Mouse (Mus musculus) forebrain, embryonic 13.5 days (tissue): Measurements from ENCODE around the gene Faap20. TPM values are rescaled to one million over a fixed set of nuclear protein-coding genes. Genes with fewer than 3 reads are reported as not detected.
A peak's percentile ranks its signal among the peaks of the same experiment; 100 is the strongest.
"Not testable (repeated sequence)": the region's sequence is repeated elsewhere in the genome, so short reads cannot be mapped to it uniquely, and the experiment has no call there.

Experiments
- ATAC-seq: fragments of 200-750 bp; cut with Nextera tagmentation; 2 replicates; pipeline ENCODE4 v1.8.0; 2017
- H3K27ac ChIP-seq: fragments of 300-500 bp; sonication (generic); 2 replicates; pipeline ENCODE4 v1.5.1; 2015; ENCODE audit warnings: inconsistent platforms, mild to moderate bottlenecking, moderate library complexity
- H3K27me3 ChIP-seq: fragments of 300-500 bp; sonication (generic); 2 replicates; pipeline ENCODE4 v1.6.1; 2015; ENCODE audit warnings: mild to moderate bottlenecking, inconsistent platforms
- H3K36me3 ChIP-seq: fragments of 300-500 bp; sonication (generic); 2 replicates; pipeline ENCODE4 v1.6.1; 2015; ENCODE audit warnings: mild to moderate bottlenecking, inconsistent platforms; ENCODE audit not compliant: poor library complexity, severe bottlenecking
- H3K4me1 ChIP-seq: fragments of 300-500 bp; sonication (generic); 2 replicates; pipeline ENCODE4 v1.6.1; 2015; ENCODE audit warnings: inconsistent platforms
- H3K4me2 ChIP-seq: fragments of 300-500 bp; sonication (generic); 2 replicates; pipeline ENCODE4 v1.6.1; 2015; ENCODE audit warnings: inconsistent platforms, mild to moderate bottlenecking, moderate library complexity
- H3K4me3 ChIP-seq: fragments of 300-500 bp; sonication (generic); 2 replicates; pipeline ENCODE4 v1.5.1; 2015; ENCODE audit warnings: mild to moderate bottlenecking, inconsistent platforms
- H3K9ac ChIP-seq: fragments of 300-500 bp; sonication (generic); 2 replicates; pipeline ENCODE4 v1.6.1; 2015; ENCODE audit warnings: mild to moderate bottlenecking, inconsistent platforms
- H3K9me3 ChIP-seq: fragments of 300-500 bp; sonication (generic); replicated peaks from 2 replicates; pipeline ENCODE4 v1.6.1; 2016; ENCODE audit warnings: inconsistent platforms
- WGBS: fragments of 180-500 bp; shearing (Covaris S2); methylation state at CpG from one replicate; pipeline ENCODE4 v1.1.7; 2015; 5-methylcytosine and 5-hydroxymethylcytosine counted together
- polyA plus RNA-seq: library from polyadenylated mRNA; unstranded; fragments of >200 nt; fragmentation: Nextera tagmentation; extraction: Ambion mirVana; gene quantifications from 2 replicates; pipeline ENCODE4 v1.2.1, GENCODE M21; 2015

Gene Faap20
- polyA plus RNA-seq, 1 experiment from 2014 or later, result 93.2 TPM

GRCm38 (mm10) chr4:155239494-155239893 is 10.1 kb upstream of the Faap20 start:
- H3K9me3 ChIP-seq, result no peaks in the 10 kb centered on the region
- no peaks in the 10 kb centered on the region for H3K36me3 ChIP-seq
- H3K27ac ChIP-seq, result no peak overlapping the region
- no peaks in the 10 kb centered on the region for H3K27me3 ChIP-seq
- ATAC-seq, result no peak
- 0 out of 2 replicates have a peak overlapping the region, but pooled peaks have one; percentile 18 for H3K9ac ChIP-seq
- H3K4me1 ChIP-seq, result peaks cover 28% of the 10 kb centered on the region
- no peak overlapping the region for H3K4me3 ChIP-seq
- WGBS, result 56% methylated on average over 6 of the region's 6 CpGs
- H3K4me2 ChIP-seq, result no peak overlapping the region

GRCm38 (mm10) chr4:155241789-155242188 is 7.8 kb upstream of the Faap20 start:
- Histone ChIP-seq H3K27me3 (no peaks in the 10 kb centered on the region), H3K9ac (no peak overlapping the region), H3K4me2 (no peak overlapping the region), H3K9me3 (no peaks in the 10 kb centered on the region), H3K36me3 (no peaks in the 10 kb centered on the region), H3K4me3 (no peak overlapping the region), H3K27ac (no peak overlapping the region), H3K4me1 (peaks cover 9% of the 10 kb centered on the region)
- no peak for ATAC-seq
- WGBS, result 87% methylated on average over 9 of the region's 9 CpGs

- H3K4me1 ChIP-seq, result peaks cover 7% of the 10 kb centered on the region
- no peaks in the 10 kb centered on the region for H3K9me3 ChIP-seq
- H3K36me3 ChIP-seq, result no peaks in the 10 kb centered on the region
- H3K27ac ChIP-seq, result no peak overlapping the region
- no peak for ATAC-seq
- no peaks in the 10 kb centered on the region for H3K27me3 ChIP-seq
- no peak overlapping the region for H3K4me2 ChIP-seq
- WGBS, result 92% methylated on average over 5 of the region's 5 CpGs
- H3K4me3 ChIP-seq, result no peak overlapping the region
- H3K9ac ChIP-seq, result no peak overlapping the region
Measured at GRCm38 (mm10) chr4:155242292-155242691, 7.3 kb upstream of the Faap20 start.

DNA sequence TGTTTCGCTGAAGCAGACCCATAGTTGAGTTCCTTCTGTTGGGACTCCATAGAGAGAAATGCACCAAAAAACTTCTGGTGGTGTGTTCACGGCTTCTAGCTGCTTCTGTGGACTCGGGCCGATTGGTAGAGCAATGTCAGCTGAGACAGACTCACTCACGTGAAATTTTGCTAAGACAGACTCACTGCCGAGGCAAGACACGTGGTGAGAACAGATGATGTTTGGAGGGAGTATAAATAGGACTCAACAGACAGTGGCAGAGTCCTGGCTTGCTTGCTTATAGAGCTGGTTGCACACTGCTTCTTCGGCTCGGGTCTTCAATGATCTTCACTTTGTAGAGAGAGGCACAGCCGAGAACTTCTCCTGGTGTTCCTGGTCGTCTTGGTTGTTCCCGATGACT is 6.4 kb upstream of the Faap20 start:
- Histone ChIP-seq H3K36me3 (no peaks in the 10 kb centered on the region), H3K4me3 (no peak overlapping the region), H3K4me2 (no peak overlapping the region), H3K9ac (no peak overlapping the region), H3K27me3 (no peaks in the 10 kb centered on the region), H3K4me1 (peaks cover 7% of the 10 kb centered on the region), H3K27ac (no peak overlapping the region), H3K9me3 (no peaks in the 10 kb centered on the region)
- WGBS, result 89% methylated on average over 12 of the region's 12 CpGs
- no peak for ATAC-seq

DNA sequence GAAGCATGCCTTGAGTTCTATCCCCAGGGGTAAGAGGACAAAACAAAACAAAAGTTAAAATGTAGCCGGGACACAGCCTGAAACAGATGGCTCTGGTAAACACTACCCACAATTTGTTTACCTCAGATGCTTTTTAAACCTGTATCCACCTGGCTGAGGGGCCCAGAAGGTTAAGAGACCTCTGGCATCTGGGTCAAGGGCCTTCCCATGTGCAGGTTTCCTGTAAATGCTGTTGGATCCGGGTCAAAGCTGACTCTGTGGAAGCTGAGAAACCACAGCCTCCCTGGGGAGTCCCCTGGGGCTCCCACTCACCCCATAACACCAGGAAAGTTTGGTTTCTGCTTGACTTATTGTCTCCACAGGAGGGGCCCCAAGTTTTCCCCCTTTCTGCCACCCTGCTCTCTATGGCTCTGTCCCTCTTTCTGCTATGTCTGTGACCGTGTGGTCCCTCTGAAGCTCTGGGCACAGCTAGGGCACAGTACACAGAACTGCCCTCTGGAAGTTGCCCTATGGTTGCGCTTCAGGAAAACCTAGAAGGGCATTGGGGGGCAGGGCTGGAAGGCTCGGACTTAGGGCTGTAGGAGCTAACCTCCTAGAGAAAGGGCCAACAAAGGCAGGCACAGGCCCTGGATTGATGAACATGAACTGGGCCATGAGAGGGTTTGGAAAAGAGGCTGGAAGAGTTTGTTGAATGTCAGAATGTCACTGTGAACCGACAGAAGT is 3.7 kb upstream of the Faap20 start:
- H3K4me3 ChIP-seq, result no peak overlapping the region
- peaks cover 13% of the 10 kb centered on the region for H3K4me1 ChIP-seq
- 78% methylated on average over 6 of the region's 6 CpGs for WGBS
- no peaks in the 10 kb centered on the region for H3K27me3 ChIP-seq
- ATAC-seq, result no peak
- no peaks in the 10 kb centered on the region for H3K36me3 ChIP-seq
- H3K9me3 ChIP-seq, result no peaks in the 10 kb centered on the region
- H3K27ac ChIP-seq, result no peak overlapping the region
- H3K4me2 ChIP-seq, result no peak overlapping the region
- H3K9ac ChIP-seq, result no peak overlapping the region

DNA sequence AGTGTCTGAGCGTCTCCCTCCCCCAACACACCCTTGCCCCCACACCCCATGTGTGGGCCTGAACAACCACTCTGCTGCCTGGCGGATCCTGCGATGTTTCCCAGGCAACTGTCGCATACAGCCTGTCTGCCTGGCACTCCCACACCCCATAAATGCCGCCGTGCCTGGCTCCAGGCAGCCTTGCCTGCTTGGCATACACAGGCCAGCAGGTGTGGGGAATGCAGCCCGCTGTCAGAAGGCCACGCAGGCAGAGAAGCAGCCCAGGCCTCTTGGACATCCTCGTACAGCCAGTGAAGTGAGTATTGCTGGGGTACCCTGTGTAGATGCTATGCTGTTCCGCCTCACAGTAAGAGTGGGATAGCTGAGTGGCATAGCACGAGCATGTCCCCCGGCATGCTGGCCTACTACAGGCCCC is 2.9 kb upstream of the Faap20 start:
- Histone ChIP-seq H3K9me3 (no peaks in the 10 kb centered on the region), H3K27me3 (no peaks in the 10 kb centered on the region), H3K36me3 (no peaks in the 10 kb centered on the region), H3K4me3 (no peak overlapping the region), H3K27ac (no peak overlapping the region; the same call in 1 of the 2 replicates), H3K4me1 (peaks cover 21% of the 10 kb centered on the region), H3K4me2 (no peak overlapping the region), H3K9ac (no peak overlapping the region)
- WGBS, result 81% methylated on average over 12 of the region's 12 CpGs
- ATAC-seq, result no peak

GRCm38 (mm10) chr4:155248054-155248453 is 1.5 kb upstream of the Faap20 start:
- H3K27ac ChIP-seq, H3K9me3 ChIP-seq, H3K4me3 ChIP-seq, H3K9ac ChIP-seq, H3K4me2 ChIP-seq, H3K27me3 ChIP-seq, H3K36me3 ChIP-seq, ATAC-seq: not testable (repeated sequence)
- 92% methylated on average over 3 of the region's 3 CpGs for WGBS
- peaks cover 33% of the 10 kb centered on the region for H3K4me1 ChIP-seq

GRCm38 (mm10) chr4:155249257-155249647 is 350 bp upstream of the Faap20 start:
- Histone ChIP-seq H3K4me3 (peak overlapping the region; percentile 56), H3K36me3 (peaks cover 7% of the 10 kb centered on the region; the same call in 1 of the 2 replicates), H3K4me1 (peaks cover 35% of the 10 kb centered on the region), H3K9ac (peak overlapping the region; percentile 85), H3K27me3 (no peaks in the 10 kb centered on the region), H3K27ac (peak overlapping the region; percentile 97), H3K4me2 (peak overlapping the region; percentile 82), H3K9me3 (no peaks in the 10 kb centered on the region)
- WGBS, result 0% methylated on average over 9 of the region's 9 CpGs
- ATAC-seq, result peak; percentile 77

- 8% methylated on average over 23 of the region's 23 CpGs for WGBS
- Histone ChIP-seq H3K27ac (peak overlapping the region; percentile 97), H3K4me3 (peak overlapping the region; percentile 56), H3K4me1 (peaks cover 35% of the 10 kb centered on the region), H3K27me3 (no peaks in the 10 kb centered on the region), H3K9ac (peak overlapping the region; percentile 85), H3K36me3 (peaks cover 9% of the 10 kb centered on the region; the same call in 1 of the 2 replicates), H3K9me3 (no peaks in the 10 kb centered on the region), H3K4me2 (peak overlapping the region; percentile 82)
- peak; percentile 25; the same call in 1 of the 2 replicates for ATAC-seq
Measured at GRCm38 (mm10) chr4:155250361-155251117, 937 bp downstream of the Faap20 start.

DNA sequence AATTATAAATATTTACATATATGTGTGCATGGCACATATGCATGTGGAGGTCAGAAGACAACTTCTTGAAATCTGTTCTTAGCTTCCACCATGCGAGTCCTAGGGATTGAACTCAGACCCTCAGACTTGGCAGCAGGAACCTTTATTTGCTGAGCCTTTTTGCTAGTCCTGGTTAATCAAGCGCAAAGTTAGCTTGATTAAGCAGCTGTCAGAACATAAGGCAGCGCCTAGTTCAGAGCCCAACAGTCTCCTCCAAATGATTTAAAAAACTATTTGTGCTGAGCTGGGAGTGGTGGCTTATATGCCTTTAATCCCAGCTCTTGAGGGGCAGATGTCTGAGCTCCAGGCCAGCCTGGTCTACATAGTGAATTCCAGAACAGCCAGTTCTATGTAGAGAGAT is 1.5 kb downstream of the Faap20 start:
- 34% methylated on average over 3 of the region's 3 CpGs for WGBS
- peaks cover 15% of the 10 kb centered on the region for H3K36me3 ChIP-seq
- peak overlapping the region; percentile 82 for H3K4me2 ChIP-seq
- H3K27ac ChIP-seq, result peak overlapping the region; percentile 1; the same call in 1 of the 2 replicates
- peaks cover 35% of the 10 kb centered on the region for H3K4me1 ChIP-seq
- no peaks in the 10 kb centered on the region for H3K27me3 ChIP-seq
- ATAC-seq, result no peak
- peak overlapping the region; percentile 56 for H3K4me3 ChIP-seq
- peak overlapping the region; percentile 85; the same call in 1 of the 2 replicates for H3K9ac ChIP-seq
- H3K9me3 ChIP-seq, result no peaks in the 10 kb centered on the region

GRCm38 (mm10) chr4:155252253-155252652 is 2.7 kb downstream of the Faap20 start:
- Histone ChIP-seq H3K4me3 (no peak overlapping the region), H3K36me3 (peaks cover 23% of the 10 kb centered on the region), H3K9ac (peak overlapping the region; percentile 45; the same call in 1 of the 2 replicates), H3K4me2 (peak overlapping the region; percentile 82; the same call in 1 of the 2 replicates), H3K4me1 (peaks cover 29% of the 10 kb centered on the region), H3K27me3 (no peaks in the 10 kb centered on the region), H3K27ac (no peak overlapping the region), H3K9me3 (no peaks in the 10 kb centered on the region)
- 80% methylated on average over 6 of the region's 6 CpGs for WGBS
- ATAC-seq, result no peak
